Mouse (Mus musculus) heart, embryonic 15.5 days (tissue): Measurements from ENCODE around the gene Cenpl. TPM values are rescaled to one million over a fixed set of nuclear protein-coding genes. Genes with fewer than 3 reads are reported as not detected.

ENCODE experiments used
- ATAC-seq: fragments of 200-750 bp; cut with Nextera tagmentation; replicated peaks from 2 replicates; pipeline ENCODE4 v1.8.0; 2017; ENCODE audit warnings: low read depth, moderate TSS enrichment; ENCODE audit not compliant: insufficient number of reproducible peaks, insufficient read depth, low FRiP score
- H3K27ac ChIP-seq: fragments of 300-500 bp; sonication (generic); 2 replicates; pipeline ENCODE4 v1.5.1; 2015; ENCODE audit warnings: mild to moderate bottlenecking, inconsistent platforms
- H3K27me3 ChIP-seq: fragments of 300-500 bp; sonication (generic); 2 replicates; pipeline ENCODE4 v1.6.1; 2015; ENCODE audit warnings: inconsistent platforms
- H3K36me3 ChIP-seq: fragments of 300-500 bp; sonication (generic); 2 replicates; pipeline ENCODE4 v1.6.1; 2015; ENCODE audit warnings: mild to moderate bottlenecking, inconsistent platforms
- H3K4me1 ChIP-seq: fragments of 300-500 bp; sonication (generic); replicated peaks from 2 replicates; pipeline ENCODE4 v1.6.1; 2015; ENCODE audit warnings: inconsistent platforms
- H3K4me2 ChIP-seq: fragments of 300-500 bp; sonication (generic); 2 replicates; pipeline ENCODE4 v1.6.1; 2015; ENCODE audit warnings: inconsistent platforms, mild to moderate bottlenecking, moderate library complexity
- H3K4me3 ChIP-seq: fragments of 300-500 bp; sonication (generic); 2 replicates; pipeline ENCODE4 v1.5.1; 2015; ENCODE audit warnings: mild to moderate bottlenecking, inconsistent platforms
- H3K9ac ChIP-seq: fragments of 300-500 bp; sonication (generic); 2 replicates; pipeline ENCODE4 v1.6.1; 2015; ENCODE audit warnings: mild to moderate bottlenecking, inconsistent platforms
- H3K9me3 ChIP-seq: fragments of 300-500 bp; sonication (generic); replicated peaks from 2 replicates; pipeline ENCODE4 v1.6.1; 2016; ENCODE audit warnings: inconsistent platforms
- WGBS: fragments of 180-500 bp; shearing (Covaris S2); methylation state at CpG from one replicate; pipeline ENCODE4 v1.1.7; 2015; ENCODE audit warnings: mixed read lengths; 5-methylcytosine and 5-hydroxymethylcytosine counted together
- polyA plus RNA-seq: library from polyadenylated mRNA; unstranded; fragments of >200 nt; fragmentation: Nextera tagmentation; extraction: Ambion mirVana; gene quantifications from 2 replicates; pipeline ENCODE4 v1.2.1, GENCODE M21; 2015

Gene Cenpl
- polyA plus RNA-seq, 1 experiment from 2014 or later = 18.4 TPM

DNA sequence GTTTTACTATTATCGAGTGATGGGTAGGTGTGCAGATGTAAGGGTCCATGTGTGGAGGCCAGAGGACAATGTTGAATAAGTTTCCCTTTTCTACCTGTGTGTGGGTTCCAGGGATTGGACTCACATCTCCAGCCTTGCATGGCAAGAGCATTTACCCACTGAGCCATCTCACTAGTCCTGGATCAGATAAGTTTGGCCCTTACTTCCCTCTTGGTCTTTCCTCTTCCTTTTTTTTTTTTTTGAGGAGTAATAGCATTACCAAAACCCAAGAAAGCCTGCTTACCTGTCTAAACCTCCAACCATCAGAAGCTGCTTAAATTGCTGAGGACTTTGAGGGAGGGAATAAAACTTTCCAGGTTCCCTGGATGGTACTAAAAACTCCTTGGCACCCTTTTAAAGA, 13.3 kb upstream of the Cenpl start:
- no peak for ATAC-seq
- H3K27me3 ChIP-seq = no peaks in the 10 kb centered on the region
- H3K4me2 ChIP-seq = no peak overlapping the region
- WGBS = 82% methylated on average over 1 of the region's 1 CpGs
- no peaks in the 10 kb centered on the region for H3K4me1 ChIP-seq
- no peak overlapping the region for H3K27ac ChIP-seq
- no peak overlapping the region for H3K4me3 ChIP-seq
- no peaks in the 10 kb centered on the region for H3K9me3 ChIP-seq
- H3K9ac ChIP-seq = no peak overlapping the region
- H3K36me3 ChIP-seq = peaks cover 12% of the 10 kb centered on the region; the same call in 1 of the 2 replicates

DNA sequence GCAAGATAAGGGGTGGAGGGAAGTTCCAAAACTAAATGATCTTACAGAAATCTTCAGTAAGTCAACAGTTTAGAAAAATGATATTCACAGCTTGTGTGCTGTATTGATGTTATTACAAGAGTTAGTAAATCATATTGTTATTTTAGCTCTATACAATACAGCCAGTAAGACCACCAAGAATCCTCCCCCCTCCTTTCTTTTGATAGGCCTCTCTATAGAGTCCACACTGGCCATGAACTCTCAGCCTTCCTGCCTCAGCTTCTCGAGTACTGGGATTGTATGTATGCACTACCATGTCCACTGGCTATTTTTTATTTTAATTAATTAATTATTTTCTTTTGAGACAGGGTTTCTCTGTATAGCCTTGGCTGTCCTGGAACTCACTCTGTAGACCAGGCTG, 7.2 kb upstream of the Cenpl start:
- Histone ChIP-seq H3K4me3 (no peak overlapping the region), H3K4me1 (no peaks in the 10 kb centered on the region), H3K36me3 (no peaks in the 10 kb centered on the region), H3K4me2 (no peak overlapping the region), H3K9me3 (no peaks in the 10 kb centered on the region), H3K9ac (no peak overlapping the region), H3K27me3 (no peaks in the 10 kb centered on the region), H3K27ac (no peak overlapping the region)
- no peak for ATAC-seq
- 78% methylated on average over 1 of the region's 1 CpGs for WGBS

GRCm38 (mm10) chr1:161071272-161071620, 733 bp downstream of the Cenpl start:
- WGBS = 0% methylated on average over 12 of the region's 12 CpGs

DNA sequence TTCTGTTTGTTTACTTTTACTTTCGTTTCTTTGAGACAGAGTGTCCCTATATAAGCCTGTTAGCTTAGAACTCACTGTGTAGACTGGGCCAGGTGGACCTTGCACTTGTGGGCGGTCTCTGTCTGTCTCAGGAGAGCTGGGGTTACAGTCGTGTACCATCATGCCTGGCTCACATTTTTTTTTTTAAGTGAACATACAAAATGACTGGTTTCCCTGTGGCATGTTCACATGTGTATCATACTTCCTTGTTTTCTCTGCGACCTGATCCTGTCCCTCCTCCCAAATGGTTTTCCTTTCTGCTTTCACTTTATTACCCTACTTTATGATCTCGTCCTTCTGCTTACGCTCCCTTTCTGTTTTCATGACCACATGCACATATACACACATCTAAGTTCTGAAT, 5.7 kb downstream of the Cenpl start:
- peaks cover 27% of the 10 kb centered on the region for H3K4me1 ChIP-seq
- ATAC-seq = no peak
- H3K9me3 ChIP-seq = no peaks in the 10 kb centered on the region
- H3K9ac ChIP-seq = no peak overlapping the region
- H3K4me3 ChIP-seq = no peak overlapping the region
- H3K27ac ChIP-seq = no peak overlapping the region
- no peaks in the 10 kb centered on the region for H3K27me3 ChIP-seq
- no peak overlapping the region for H3K4me2 ChIP-seq
- 85% methylated on average over 6 of the region's 6 CpGs for WGBS
- peaks cover 26% of the 10 kb centered on the region for H3K36me3 ChIP-seq

More at GRCm38 (mm10) chr1:161071272-161071620, 733 bp downstream of the Cenpl start:
- H3K36me3 ChIP-seq = peaks cover 3% of the 10 kb centered on the region; the same call in 1 of the 2 replicates
- no peaks in the 10 kb centered on the region for H3K27me3 ChIP-seq
- H3K9ac ChIP-seq = peak overlapping the region; percentile 81
- ATAC-seq = no peak
- H3K27ac ChIP-seq = peak overlapping the region; percentile 75
- peaks cover 33% of the 10 kb centered on the region for H3K4me1 ChIP-seq
- peak overlapping the region; percentile 74 for H3K4me2 ChIP-seq
- peak overlapping the region; percentile 81 for H3K4me3 ChIP-seq
- no peaks in the 10 kb centered on the region for H3K9me3 ChIP-seq

GRCm38 (mm10) chr1:161077243-161077642, 6.7 kb downstream of the Cenpl start:
- no peak for ATAC-seq
- 89% methylated on average over 3 of the region's 3 CpGs for WGBS
- H3K9me3 ChIP-seq = no peaks in the 10 kb centered on the region
- peaks cover 31% of the 10 kb centered on the region for H3K36me3 ChIP-seq
- no peak overlapping the region for H3K27ac ChIP-seq
- H3K27me3 ChIP-seq = no peaks in the 10 kb centered on the region
- H3K4me1 ChIP-seq = peaks cover 18% of the 10 kb centered on the region
- H3K4me2 ChIP-seq = no peak overlapping the region
- no peak overlapping the region for H3K4me3 ChIP-seq
- H3K9ac ChIP-seq = no peak overlapping the region

GRCm38 (mm10) chr1:161099721-161100405, 29.4 kb downstream of the Cenpl start:
- no peak for ATAC-seq
- Histone ChIP-seq H3K4me1 (no peaks in the 10 kb centered on the region), H3K9me3 (no peaks in the 10 kb centered on the region), H3K27ac (no peak overlapping the region), H3K27me3 (no peaks in the 10 kb centered on the region), H3K4me2 (no peak overlapping the region), H3K4me3 (no peak overlapping the region), H3K9ac (no peak overlapping the region), H3K36me3 (peaks cover 38% of the 10 kb centered on the region)
- WGBS = 89% methylated on average over 4 of the region's 4 CpGs

DNA sequence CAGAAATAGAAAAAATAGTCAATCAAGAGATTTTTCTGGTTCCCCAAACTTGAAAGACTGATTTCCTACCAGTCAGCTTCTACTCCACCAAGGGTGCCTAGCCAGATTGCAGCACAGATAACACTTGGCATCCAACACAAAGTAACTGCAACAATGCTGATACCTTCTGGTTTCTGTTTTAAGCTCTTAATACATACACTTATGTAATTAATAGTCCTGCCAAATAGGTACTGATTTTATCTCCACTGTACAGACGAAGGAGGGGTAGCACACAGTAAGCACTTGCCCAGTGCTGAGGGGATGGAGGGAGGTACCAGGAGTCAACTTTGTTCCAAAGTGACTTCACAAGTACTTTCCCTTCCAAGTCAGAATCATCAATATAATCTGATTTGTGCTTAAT, 33.3 kb downstream of the Cenpl start:
- WGBS = 74% methylated on average over 1 of the region's 1 CpGs
- H3K4me1 ChIP-seq = no peaks in the 10 kb centered on the region
- H3K9me3 ChIP-seq = no peaks in the 10 kb centered on the region
- peaks cover 31% of the 10 kb centered on the region for H3K36me3 ChIP-seq
- no peak overlapping the region for H3K27ac ChIP-seq
- ATAC-seq = no peak
- no peaks in the 10 kb centered on the region for H3K27me3 ChIP-seq
- H3K4me3 ChIP-seq = no peak overlapping the region
- H3K4me2 ChIP-seq = no peak overlapping the region
- H3K9ac ChIP-seq = no peak overlapping the region

GRCm38 (mm10) chr1:161109216-161109615, 38.7 kb downstream of the Cenpl start:
- no peaks in the 10 kb centered on the region for H3K27me3 ChIP-seq

GRCm38 (mm10) chr1:161114591-161114990, 44.1 kb downstream of the Cenpl start:
- H3K36me3 ChIP-seq = peaks cover under 1% of the 10 kb centered on the region; the same call in 1 of the 2 replicates
- no peak overlapping the region for H3K4me3 ChIP-seq
- no peaks in the 10 kb centered on the region for H3K9me3 ChIP-seq
- H3K9ac ChIP-seq = no peak overlapping the region
- no peak for ATAC-seq
- no peaks in the 10 kb centered on the region for H3K4me1 ChIP-seq
- no peaks in the 10 kb centered on the region for H3K27me3 ChIP-seq
- H3K27ac ChIP-seq = no peak overlapping the region
- no peak overlapping the region for H3K4me2 ChIP-seq

More at GRCm38 (mm10) chr1:161109216-161109615, 38.7 kb downstream of the Cenpl start:
- Histone ChIP-seq H3K9ac (no peak overlapping the region), H3K9me3 (no peaks in the 10 kb centered on the region), H3K36me3 (peaks cover 21% of the 10 kb centered on the region), H3K4me1 (no peaks in the 10 kb centered on the region), H3K27ac (no peak overlapping the region), H3K4me2 (no peak overlapping the region), H3K4me3 (no peak overlapping the region)
- ATAC-seq = no peak
- 86% methylated on average over 8 of the region's 8 CpGs for WGBS

- Histone ChIP-seq H3K27ac (no peak overlapping the region), H3K27me3 (no peaks in the 10 kb centered on the region), H3K9me3 (no peaks in the 10 kb centered on the region), H3K4me3 (no peak overlapping the region), H3K4me2 (no peak overlapping the region), H3K9ac (no peak overlapping the region), H3K36me3 (0 out of 2 replicates have a peak, but pooled peaks cover 4% of the 10 kb centered on the region), H3K4me1 (no peaks in the 10 kb centered on the region)
- no peak for ATAC-seq
- 91% methylated on average over 10 of the region's 10 CpGs for WGBS
Measured at GRCm38 (mm10) chr1:161122661-161123418, 52.3 kb downstream of the Cenpl start.

GRCm38 (mm10) chr1:161126461-161126860, 55.9 kb downstream of the Cenpl start:
- Histone ChIP-seq H3K27ac (no peak overlapping the region), H3K9me3 (no peaks in the 10 kb centered on the region), H3K9ac (no peak overlapping the region), H3K27me3 (no peaks in the 10 kb centered on the region), H3K4me2 (no peak overlapping the region), H3K4me3 (no peak overlapping the region), H3K36me3 (no peaks in the 10 kb centered on the region), H3K4me1 (peaks cover 10% of the 10 kb centered on the region)
- ATAC-seq = no peak
- 72% methylated on average over 1 of the region's 1 CpGs for WGBS
